Mouse (Mus musculus) mouse embryonic stem cell (cell line): ENCODE measurements around the gene Bmt2.

Experiments used
- in situ Hi-C, 2 experiments: fragments of 300-500 bp; cut with MboI; formaldehyde crosslinking; loops; 1 replicate in 1 of 2; 3 replicates in 1 of 2; pipeline ENCODE4 v1.14.3; 2019 to 2020; ENCODE audit warnings: low sequenced_read_pairs in 2 of 2, low pct_unique_long_range_greater_than_20kb in 1 of 2, mixed read lengths in 1 of 2; ENCODE audit not compliant: unreplicated experiment in 1 of 2

Bmt2 gene

DNA sequence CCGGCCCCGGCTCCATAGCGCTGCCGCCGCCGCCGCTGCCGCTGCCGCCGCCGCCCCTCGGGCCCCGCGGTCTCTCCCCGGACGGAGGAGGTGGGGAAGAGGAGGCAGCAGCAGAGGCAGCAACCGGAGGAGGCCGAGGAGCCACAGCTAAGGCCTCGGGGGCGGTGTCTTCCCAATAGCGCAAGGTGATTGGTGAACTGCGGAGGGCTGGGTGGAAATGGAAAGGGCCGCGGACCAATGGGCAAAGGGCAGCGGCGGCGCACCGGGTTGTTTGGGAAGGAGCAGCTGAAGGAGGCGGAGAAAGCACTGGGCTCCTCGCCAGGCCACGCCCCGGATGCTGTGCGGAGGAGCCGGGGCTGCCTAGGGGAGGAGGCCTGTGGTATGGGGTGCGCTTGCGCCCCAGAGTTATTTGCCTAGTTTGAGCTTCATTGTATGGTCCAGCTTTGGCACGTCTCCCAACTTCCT lies at the start of gene Bmt2:
Gene Bmt2 (minus strand): TSS at position 149 of the 465 bp plus-strand sequence.
- in situ Hi-C loops, result no loop called here

DNA sequence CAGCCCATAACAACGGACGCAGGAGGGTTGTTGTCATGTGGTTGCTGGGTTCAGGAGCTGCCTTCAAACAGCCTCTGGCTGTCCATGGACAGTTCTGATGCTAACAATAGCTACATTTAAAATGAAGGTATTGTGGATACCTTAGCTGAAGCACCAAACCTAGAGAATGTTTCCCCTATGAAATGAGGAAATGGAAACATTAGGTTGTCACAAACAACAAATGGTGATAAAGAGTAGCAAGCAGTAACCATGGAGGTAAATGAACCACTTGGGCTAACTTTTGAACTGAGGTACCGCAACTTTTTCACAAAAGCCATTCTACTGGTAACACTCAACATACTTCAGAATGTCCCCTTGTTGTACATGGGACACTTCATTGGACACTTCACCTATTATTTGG lies 44.4 kb upstream of the Bmt2 start:
- in situ Hi-C loops, result no loop called here

GRCm38 (mm10) chr6:13714867-13715266 lies 37.1 kb upstream of the Bmt2 start:
- in situ Hi-C loops, result no loop called here

DNA sequence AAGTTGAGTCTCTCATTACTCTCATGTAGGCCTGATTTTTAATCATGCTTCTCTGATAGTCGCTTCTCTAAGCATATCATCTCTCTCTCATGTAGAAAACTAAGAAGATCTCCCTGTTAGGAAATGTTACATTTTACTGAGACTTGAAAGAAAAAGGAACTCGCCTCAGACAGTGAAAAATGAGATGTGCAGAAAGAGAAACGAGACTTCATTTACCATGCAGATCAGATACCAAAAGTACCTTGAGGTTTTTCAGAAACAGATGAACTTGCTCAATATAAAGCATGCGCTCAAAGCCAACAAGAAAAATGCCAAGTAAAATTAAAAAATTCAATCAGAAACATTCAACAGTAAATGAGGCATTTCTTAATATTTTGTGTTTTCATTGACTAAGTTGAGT lies 19.1 kb upstream of the Bmt2 start:
- in situ Hi-C loops, result no loop called here

DNA sequence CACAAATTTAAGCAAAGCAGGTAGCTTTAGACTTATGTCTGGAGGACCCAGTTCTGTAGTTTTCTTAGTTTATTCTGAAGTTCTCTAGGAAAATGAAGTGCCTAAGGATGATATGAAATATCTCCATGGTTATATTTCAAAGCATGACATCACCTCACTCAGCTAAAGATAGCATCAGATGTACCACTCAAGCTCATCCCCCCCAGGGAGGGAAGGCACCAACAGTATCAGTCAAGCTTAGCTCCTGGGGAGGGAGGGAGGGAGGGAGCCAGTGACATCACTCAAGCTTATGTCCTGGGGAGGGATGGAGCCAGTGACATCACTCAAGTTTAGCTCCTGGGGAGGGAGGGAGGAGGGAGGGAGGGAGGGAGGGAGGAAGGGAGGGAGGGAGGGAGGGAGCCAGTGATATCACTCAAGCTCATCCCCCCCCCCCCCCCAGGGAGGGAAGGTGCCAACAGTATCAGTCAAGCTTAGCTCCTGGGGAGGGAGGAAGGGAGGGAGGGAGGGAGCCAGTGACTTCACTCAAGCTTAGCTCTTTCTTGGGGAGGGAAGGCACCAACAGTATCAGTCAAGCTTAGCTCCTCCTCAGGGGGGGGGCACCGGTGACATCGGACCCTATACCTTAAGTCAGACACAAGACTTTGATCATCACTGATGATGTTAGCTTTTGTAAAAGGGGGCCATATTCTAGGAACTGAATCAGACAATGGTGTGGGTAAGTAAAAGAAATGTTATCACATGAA lies 17.5 kb upstream of the Bmt2 start:
- in situ Hi-C loops, result no loop called here

GRCm38 (mm10) chr6:13691657-13692294 lies 14.0 kb upstream of the Bmt2 start:
- in situ Hi-C loops, result no loop called here

DNA sequence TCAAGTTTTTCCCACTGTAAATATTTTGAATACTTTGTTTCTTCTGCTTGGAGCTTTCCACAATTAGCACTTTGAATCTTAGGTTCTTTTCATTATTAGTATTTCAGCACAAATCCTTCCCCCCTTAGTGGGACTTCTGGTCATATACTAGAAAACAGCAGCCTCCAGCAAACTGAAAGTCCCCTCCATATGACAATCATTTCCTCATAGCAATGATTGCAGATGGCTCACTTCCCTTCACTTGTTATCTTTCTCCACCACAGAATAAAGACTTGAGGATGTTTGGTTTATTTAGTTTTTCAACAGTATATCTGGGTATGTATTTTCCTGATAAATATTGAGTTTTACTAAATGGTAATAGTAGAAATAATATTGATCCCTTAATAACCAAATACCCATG lies 12.6 kb upstream of the Bmt2 start:
- in situ Hi-C loops, result no loop called here

GRCm38 (mm10) chr6:13683929-13684595 lies 6.3 kb upstream of the Bmt2 start:
- in situ Hi-C loops, result no loop called here

DNA sequence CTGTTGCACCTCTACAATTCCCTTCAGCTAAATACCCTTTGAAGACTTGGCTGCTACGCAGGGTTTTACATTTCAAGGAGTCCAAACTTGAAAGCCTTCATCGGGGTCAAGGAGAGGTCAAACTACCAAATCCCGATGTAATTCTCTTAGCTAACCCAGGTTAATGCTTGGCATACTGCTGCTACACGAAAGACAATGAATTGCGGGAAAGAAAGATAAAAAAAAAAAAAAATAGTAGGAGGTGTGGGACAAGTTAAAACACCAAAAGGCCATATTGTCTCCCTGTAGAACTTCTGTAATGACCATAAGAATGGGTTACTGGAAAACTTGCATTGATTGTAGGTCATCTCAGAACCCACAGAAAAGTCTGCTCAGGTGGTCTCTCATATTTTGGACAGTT lies 583 bp upstream of the Bmt2 start:
- in situ Hi-C loops, result no loop called here

- in situ Hi-C loops, result no loop called here
These were observed 515 bp downstream of the Bmt2 start for GRCm38 (mm10) chr6:13677141-13677761.

DNA sequence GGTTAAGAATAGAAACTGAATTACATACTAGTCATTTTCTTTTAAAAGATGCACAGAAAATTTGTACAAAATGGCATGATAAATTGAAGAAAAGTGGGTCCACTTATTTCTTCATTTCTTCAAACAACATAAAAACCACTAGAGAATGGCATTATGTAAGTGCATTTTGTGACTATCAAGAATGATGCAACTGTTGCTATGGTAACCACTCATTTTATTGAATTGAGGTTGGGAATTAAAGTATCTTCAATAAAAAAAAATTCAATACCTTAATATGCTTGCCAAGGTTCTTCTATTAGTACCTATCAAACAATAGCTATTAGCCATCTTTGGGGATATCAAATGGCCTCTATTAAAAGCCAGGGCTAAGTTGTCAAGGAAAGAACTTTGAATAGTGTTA lies 1.6 kb downstream of the Bmt2 start:
- in situ Hi-C loops, result no loop called here

DNA sequence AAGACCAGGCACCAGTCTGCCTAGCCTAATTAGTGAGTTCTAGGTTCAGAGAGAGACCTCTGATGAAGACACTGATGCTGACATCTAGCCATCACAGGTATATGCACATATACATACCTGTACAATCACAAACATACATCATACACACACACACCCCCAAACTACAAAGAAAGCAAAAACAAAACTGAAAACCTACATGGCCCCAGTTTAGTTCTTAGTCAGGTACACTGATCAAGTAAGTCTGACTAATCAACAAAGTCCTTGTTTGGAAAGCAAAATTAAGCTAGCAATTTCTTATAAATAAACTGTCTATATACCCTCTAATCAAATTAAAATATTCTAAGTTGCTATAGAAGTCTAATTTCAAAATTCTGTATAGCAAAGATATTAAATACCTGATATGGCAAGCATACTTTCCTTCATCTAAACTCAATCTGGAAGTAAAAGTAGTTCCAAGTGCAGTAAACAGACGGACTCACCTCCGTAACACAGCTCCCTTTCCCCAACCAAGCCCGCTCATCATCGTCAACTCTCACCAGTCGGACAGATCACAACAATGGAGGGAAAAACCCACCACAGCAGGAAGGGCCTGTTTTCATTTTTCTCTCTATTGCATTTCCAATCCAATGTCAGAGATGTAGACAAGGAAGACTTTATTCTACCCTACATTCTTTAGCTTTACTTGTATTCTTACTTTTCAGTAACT lies 3.0 kb downstream of the Bmt2 start:
- in situ Hi-C loops, result no loop called here

DNA sequence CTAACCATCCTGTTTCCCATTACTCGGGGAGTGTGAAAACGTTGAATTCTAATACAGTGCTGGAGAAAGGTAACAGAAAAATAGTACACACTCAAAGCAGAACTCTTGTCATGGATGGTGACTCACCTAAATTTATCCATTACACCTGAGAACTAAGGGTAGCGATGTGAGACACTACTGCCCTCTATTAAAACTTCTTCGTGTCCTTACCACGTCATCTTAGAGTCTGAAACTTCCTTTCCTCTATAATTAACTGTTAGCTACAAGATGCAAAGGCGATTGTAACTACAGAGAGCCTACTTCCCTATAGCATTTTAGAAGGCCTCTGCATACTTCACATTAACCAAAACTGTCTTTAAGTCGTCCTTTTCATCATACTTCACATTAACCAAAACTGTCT lies 12.1 kb downstream of the Bmt2 start:
- in situ Hi-C loops, result no loop called here

- in situ Hi-C loops, result no loop called here
These were observed 19.8 kb downstream of the Bmt2 start for GRCm38 (mm10) chr6:13658016-13658415.

DNA sequence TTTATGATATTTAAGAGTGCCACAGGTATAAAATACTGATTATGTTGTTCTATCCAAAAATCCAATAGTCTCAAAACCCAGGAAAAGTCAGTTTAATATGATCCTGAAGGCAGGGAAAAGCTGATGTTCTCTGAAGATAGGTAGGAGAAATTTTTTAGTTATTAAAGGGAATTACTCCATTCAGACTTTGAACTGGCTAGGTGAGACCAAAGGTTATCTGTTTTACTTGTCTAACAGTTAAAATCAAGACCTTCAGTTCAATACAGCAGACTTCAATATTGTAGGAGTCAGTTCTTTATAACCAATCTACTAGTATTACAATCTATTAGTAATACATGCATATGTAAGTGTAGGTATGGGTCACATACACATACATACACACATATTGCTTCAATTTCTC lies 23.7 kb downstream of the Bmt2 start:
- in situ Hi-C loops, result no loop called here

- in situ Hi-C loops, result no loop called here
These were observed 25.5 kb downstream of the Bmt2 start for GRCm38 (mm10) chr6:13652284-13652683.

- in situ Hi-C loops, result no loop called here
These were observed 26.9 kb downstream of the Bmt2 start for GRCm38 (mm10) chr6:13650854-13651253.

- in situ Hi-C loops, result no loop called here
These were observed 29.5 kb downstream of the Bmt2 start for GRCm38 (mm10) chr6:13648305-13648704.

DNA sequence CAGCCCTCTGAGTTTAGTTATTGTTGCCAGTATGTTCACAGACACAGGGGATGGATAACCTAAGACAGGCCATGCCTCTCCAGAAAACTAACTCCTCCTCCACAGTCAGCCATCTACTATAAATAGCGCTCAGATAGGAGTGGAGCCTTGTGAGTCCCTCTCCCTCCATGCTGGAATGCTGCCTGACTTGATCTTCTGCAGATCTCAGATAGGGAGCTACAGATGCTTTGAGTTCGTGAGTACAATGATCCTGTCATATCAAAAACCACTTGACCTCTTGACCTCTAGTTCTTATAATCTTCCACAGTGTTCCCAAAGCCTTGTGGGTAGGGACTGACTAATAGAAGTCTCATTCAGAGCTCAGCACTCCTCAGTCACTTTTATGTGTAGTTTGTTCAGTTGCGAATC lies 41.2 kb downstream of the Bmt2 start:
- in situ Hi-C loops, result no loop called here
